17 mouse cellular contexts compared by ENCODE assay signal in the genomic region with DNA sequence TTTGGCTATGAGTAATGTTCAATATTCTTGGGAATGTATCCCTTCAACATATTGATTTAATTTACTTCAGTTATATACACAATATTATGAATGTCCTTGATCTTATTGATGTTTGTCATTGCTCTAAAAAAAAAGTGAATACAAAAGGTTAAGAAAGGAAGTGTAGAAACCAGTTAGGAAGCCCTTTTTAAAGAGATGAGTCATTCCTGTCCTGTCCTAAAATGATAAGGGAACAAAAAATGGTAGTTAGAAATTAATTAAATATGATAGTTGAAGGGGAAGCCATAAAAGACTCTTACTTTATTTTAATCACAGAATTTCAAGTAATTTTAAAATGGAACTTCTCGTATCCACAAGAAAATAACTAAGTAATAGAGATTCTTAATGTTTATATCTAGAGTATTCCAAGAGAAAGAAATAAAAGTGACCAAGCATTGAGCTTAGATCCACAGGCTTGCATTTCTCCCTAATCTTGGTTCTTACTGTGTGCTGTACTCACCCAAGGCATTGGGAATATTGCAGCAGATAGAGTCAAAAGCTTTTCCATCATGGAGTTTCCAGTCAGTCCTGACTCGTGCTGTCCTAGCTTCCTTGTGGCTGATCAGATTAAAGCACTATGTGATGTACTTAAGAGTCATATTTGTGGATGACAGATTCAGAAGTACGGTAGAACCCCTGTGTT.
"Had no signal": no experiment of that assay in that cellular context is flagged by ENCODE, and none has a peak within 500 bp of the region (broad histone marks: within the 10 kb centered on the region; RNA-seq: fewer than 3 reads in every experiment).

No protein-coding gene starts in this region.

- H3K4me2 ChIP-seq: liver, embryonic 15.5 days; lung, embryonic 15.5 days; midbrain, embryonic 12.5 days; neural tube, embryonic 12.5 days had no signal

- H3K4me3 ChIP-seq: liver, embryonic 15.5 days; lung, embryonic 15.5 days; megakaryocyte, embryonic 14.5 days; midbrain, embryonic 12.5 days; neural tube, embryonic 12.5 days had no signal

- H3K27me3 ChIP-seq: liver, embryonic 15.5 days; lung, embryonic 15.5 days; megakaryocyte, embryonic 14.5 days; midbrain, embryonic 12.5 days; neural tube, embryonic 12.5 days had no signal

- ATAC-seq: liver, postnatal 0 days; lung, postnatal 0 days; midbrain, embryonic 16.5 days had no signal

- DNase-seq: liver, postnatal 0 days; lung, adult 2 months; lung, postnatal 14 days; lung, postnatal 36 days; midbrain, embryonic 14.5 days; right cerebral cortex, postnatal 14 days; thymus, adult 18-20 months; thymus, postnatal 14 days; thymus, postnatal 36 days had no signal

- H3K36me3 ChIP-seq: liver, embryonic 15.5 days; lung, embryonic 15.5 days; midbrain, embryonic 12.5 days; neural tube, embryonic 12.5 days had no signal

- H3K27ac ChIP-seq: liver, embryonic 15.5 days; lung, embryonic 15.5 days; macrophage; midbrain, embryonic 12.5 days; neural tube, embryonic 12.5 days had no signal

- H3K9ac ChIP-seq: liver, embryonic 15.5 days; liver, postnatal 0 days; lung, embryonic 15.5 days; midbrain, embryonic 12.5 days; neural tube, embryonic 12.5 days had no signal

- H3K9me3 ChIP-seq: liver, embryonic 15.5 days; lung, embryonic 15.5 days; megakaryocyte, embryonic 14.5 days; midbrain, embryonic 12.5 days; neural tube, embryonic 12.5 days had no signal

- H3K4me1 ChIP-seq: liver, embryonic 15.5 days; midbrain, embryonic 12.5 days; neural tube, embryonic 12.5 days had no signal
